Mouse (Mus musculus) lung, postnatal 36 days (tissue): Measurements from ENCODE around the gene Nptx1.

Source experiments
- DNase-seq: peaks from one replicate; pipeline ENCODE4 v3.0.0; 2022; ENCODE audit warnings: mixed read lengths

The Nptx1 gene

DNA sequence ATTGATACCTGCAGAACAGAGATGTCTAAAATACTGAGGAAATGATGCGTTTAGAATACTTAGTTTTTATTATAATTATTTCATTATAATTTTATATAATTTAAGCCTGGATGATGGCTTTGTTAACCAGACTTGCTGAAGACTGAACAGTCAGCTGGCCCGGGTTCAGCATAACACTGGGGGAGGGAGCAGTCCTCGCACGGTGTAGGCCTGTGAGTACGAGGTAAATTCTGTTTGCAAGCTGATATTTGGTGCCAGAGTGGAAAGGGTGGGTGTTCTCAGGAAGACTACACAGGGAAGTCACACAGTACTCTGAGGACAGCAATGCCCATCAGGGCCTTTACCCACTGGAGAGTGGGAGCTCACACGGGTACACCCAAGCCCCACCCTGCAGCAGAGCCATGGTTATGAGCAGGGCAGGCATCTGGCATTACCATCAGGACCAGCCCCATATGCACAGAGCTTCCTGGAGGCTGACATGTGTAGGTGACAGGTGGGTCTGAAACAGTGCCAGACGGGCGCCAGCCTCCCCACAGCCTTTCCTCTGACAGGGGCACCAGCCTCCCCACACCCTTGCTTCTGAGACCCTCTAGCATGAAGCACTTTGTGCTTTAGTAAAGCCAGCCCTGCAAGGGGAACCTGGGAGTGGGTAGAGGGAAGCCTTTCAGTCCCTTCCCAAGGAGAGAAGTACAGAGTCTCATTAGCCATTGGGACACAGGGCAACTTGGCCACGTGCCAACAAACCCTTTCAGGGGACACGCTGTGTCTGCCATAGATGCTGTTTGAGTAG is 3.2 kb upstream of the Nptx1 start:
- no peak for DNase-seq

- DNase-seq = no peak
These were observed 1.8 kb upstream of the Nptx1 start for GRCm38 (mm10) chr11:119549371-119549811.

- DNase-seq = no peak
These were observed 1.3 kb upstream of the Nptx1 start for GRCm38 (mm10) chr11:119548741-119549370.

- no peak for DNase-seq
These were observed 518 bp upstream of the Nptx1 start for GRCm38 (mm10) chr11:119547951-119548591.

GRCm38 (mm10) chr11:119546496-119547182 is 914 bp downstream of the Nptx1 start:
- no peak for DNase-seq

GRCm38 (mm10) chr11:119545741-119546495 is 1.6 kb downstream of the Nptx1 start:
- DNase-seq = no peak

GRCm38 (mm10) chr11:119545281-119545680 is 2.3 kb downstream of the Nptx1 start:
- no peak for DNase-seq

GRCm38 (mm10) chr11:119544518-119545105 is 2.9 kb downstream of the Nptx1 start:
- DNase-seq = no peak

DNA sequence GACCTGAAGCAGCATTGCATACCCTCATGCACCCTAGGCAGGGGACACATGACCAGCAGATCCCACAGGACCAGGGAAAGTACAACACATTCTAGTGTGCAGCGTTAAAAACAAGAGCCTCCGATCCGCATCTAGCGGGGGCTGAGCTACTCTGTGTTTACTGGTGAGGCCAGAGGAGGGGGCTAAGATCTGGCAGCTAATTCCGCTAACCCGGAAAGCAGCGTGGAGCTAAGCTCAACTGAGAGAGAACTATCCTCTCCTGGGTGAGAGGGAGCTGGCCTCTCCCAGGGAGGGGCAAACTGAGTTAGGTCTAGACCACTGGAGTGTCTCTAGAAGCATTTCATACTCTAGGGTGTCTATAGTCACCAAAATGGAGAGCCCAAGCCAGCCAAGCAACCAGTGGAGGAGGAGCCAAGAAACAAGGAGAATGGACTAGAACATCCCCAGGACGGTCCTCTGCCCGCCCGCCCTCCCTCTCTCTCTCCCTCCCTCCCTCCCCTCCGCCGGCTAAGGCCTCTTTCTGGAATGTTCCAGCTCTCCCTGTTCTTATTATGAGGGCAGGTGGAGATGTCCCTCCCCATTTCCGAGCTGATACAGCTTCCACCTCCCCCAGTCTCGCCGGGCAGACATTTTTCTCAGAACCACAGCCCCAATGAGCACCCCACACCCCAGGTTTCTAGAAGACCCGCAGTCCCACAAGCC is 3.6 kb downstream of the Nptx1 start:
- DNase-seq = no peak

- no peak for DNase-seq
These were observed 4.7 kb downstream of the Nptx1 start for GRCm38 (mm10) chr11:119542886-119543285.

GRCm38 (mm10) chr11:119542371-119542770 is 5.2 kb downstream of the Nptx1 start:
- DNase-seq = no peak

GRCm38 (mm10) chr11:119541082-119541481 is 6.5 kb downstream of the Nptx1 start:
- no peak for DNase-seq

DNA sequence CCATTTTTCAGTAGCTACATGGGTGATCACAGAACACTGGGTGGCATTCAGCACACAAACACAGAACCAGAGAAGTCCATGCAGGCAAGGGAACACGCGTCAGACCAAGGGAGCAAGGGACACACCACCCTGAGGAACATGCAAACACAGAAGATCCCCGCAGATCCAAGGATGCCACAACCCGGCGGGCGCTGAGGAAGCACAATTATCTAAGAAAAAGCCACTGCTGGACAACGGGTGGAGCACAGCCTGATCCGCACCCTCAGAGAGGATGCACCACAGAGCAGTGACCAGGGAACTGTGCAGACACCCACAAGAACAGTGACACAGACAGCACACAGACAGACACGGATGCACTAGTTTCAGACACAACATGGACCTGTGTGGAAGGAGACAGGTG is 7.0 kb downstream of the Nptx1 start:
- DNase-seq = no peak

DNA sequence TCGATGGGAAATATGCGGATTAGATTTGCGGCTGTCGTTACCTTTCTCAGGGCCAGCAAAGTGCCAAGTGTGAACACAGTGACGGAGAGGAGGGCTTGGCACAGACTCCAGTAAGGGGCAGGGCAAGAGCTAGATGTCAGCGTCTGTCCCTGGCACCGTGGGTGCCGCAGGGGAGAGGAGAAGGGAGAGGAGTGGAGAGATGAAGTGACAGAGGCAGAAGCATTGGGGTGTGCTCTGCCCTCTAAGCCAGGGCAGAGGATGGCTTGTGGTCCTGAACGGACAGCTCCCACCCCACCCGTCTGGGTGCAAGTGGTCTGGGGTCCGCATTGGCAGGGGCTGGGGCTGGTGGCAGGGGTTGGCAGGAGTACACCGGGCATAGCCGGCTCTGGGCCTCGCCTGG is 7.6 kb downstream of the Nptx1 start:
- DNase-seq = no peak

DNA sequence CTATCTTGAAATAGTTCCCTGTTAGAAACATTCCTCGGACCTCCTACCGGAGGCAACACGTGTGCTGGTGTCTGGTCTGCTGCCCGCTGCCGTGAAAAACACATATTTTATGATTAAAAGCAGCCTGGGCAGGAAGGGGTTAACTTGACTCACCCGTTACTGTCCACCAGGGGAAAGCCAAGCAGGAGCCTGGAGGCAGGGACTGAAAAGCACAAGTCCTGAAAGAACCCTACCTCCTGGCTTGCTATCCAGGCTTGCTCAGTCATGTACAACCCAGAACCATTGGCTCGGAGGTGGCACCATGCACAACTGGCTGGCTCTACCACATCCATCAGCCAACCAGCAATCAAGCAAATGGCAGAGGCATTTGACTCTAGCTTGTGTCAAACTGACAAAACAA is 13.8 kb downstream of the Nptx1 start:
- no peak for DNase-seq

DNA sequence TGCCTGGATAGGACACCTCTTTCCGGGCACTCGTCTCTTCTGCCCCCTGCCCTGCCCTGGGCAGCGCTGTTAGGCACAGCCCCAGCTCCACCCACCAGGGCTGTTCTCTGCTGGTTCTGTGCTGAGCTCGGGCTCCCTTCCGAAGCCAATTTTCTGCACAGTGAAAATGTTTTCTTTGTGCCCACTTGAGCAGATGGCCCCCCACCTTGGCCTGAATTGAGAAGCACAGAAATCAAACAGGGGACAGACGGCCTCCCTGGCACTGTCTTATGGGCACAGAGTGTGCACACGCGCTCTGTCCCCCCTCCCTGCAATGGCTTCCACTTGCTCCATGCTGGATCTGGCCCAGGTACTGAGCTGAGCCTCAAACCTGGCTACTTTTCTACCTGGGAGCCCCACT is 15.1 kb downstream of the Nptx1 start:
- DNase-seq = no peak

- DNase-seq = no peak
These were observed 18.6 kb downstream of the Nptx1 start for GRCm38 (mm10) chr11:119528930-119529329.

DNA sequence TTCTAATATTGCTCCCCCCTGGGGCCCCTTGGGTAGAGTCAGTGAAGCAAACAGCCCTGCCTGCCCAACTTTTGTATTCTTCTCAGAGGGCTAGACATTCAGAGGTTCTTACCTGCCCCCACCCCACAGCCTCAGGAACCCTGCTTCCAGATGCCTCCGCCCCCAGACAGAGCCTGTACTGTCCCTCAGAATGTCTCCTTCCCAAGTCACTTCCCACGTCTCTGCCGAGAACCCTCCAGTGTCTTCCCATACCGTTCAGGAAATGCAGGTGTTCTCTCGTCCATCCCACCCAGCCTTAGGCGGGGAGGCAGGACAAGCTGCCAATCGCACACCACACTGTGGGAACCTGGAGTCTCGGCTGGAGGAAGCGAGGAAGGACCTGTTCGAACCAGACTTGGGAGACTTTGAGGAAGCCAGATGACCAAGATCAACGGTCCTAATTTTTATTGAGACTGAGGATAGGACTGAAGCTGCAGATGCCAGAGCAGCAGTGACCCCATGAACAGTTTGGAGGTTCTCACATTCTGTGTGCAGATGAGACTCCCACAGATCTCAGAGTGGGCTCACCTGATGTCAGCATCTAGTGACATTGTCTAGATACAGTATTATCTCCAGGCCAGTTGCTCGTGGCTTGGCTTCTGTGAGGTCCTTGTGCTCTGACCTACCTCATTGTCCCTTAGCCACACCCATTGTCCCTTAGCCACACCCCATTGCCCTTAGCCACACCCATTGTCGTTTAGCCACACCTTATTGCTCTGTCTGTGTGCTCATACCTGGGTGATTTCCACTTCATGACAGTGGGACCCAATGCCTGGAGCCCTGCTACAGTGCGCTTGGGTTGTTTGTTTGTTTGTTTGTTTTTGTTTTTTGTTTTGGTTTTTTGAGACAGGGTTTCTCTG is 21.2 kb downstream of the Nptx1 start:
- no peak for DNase-seq

GRCm38 (mm10) chr11:119524545-119524949 is 23.0 kb downstream of the Nptx1 start:
- DNase-seq = peak; percentile 93

GRCm38 (mm10) chr11:119523392-119523791 is 24.2 kb downstream of the Nptx1 start:
- no peak for DNase-seq
